Comparison of ENCODE assay signal across 21 mouse cellular contexts in the genomic region with DNA sequence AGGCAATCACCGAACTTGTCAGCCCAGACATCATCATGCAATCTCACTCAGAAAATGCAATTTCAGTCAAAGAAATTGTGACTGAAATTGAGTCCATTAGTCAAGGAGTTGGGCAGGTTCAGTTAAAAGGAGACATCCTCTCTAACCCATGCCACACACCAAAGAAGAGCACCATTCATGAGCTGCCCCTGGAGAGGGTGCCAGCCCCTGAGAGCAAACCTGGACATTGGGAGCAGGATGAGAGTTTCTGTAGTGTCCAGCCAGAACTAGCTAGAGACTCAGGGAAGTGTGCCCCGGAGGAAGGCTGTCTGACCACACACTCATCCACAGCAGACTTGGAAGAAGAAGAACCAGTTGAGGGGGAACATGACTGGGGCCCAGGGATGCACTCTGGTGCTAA. TPM values are rescaled to one million over a fixed set of nuclear protein-coding genes. Genes with fewer than 3 reads are reported as not detected.
"Had no signal": no experiment of that assay in that cellular context is flagged by ENCODE, and none has a peak within 500 bp of the region (broad histone marks: within the 10 kb centered on the region; RNA-seq: fewer than 3 reads in every experiment).

No protein-coding gene starts in this region.

- H3K4me1 ChIP-seq: liver, embryonic 13.5 days; liver, embryonic 15.5 days; midbrain, embryonic 13.5 days; midbrain, embryonic 15.5 days; neural tube, embryonic 12.5 days; stomach, embryonic 15.5 days had no signal

- H3K27me3 ChIP-seq: liver, embryonic 13.5 days; liver, embryonic 15.5 days; lung, embryonic 15.5 days; megakaryocyte, embryonic 14.5 days; midbrain, embryonic 13.5 days; midbrain, embryonic 15.5 days; neural tube, embryonic 12.5 days; stomach, embryonic 15.5 days had no signal

- H3K9me3 ChIP-seq: liver, embryonic 13.5 days; liver, embryonic 15.5 days; lung, embryonic 15.5 days; megakaryocyte, embryonic 14.5 days; midbrain, embryonic 13.5 days; midbrain, embryonic 15.5 days; neural tube, embryonic 12.5 days; stomach, embryonic 15.5 days had no signal

- ATAC-seq: liver, postnatal 0 days; lung, postnatal 0 days; midbrain, embryonic 13.5 days; midbrain, embryonic 15.5 days had no signal

- H3K4me2 ChIP-seq: liver, embryonic 13.5 days; liver, embryonic 15.5 days; lung, embryonic 15.5 days; midbrain, embryonic 11.5 days; midbrain, embryonic 13.5 days; midbrain, embryonic 15.5 days; neural tube, embryonic 12.5 days; stomach, embryonic 15.5 days had no signal

- H3K9ac ChIP-seq: liver, embryonic 13.5 days; liver, embryonic 15.5 days; liver, postnatal 0 days; lung, embryonic 15.5 days; midbrain, embryonic 13.5 days; midbrain, embryonic 15.5 days; neural tube, embryonic 12.5 days; stomach, embryonic 15.5 days had no signal

- H3K27ac ChIP-seq: liver, embryonic 13.5 days; liver, embryonic 15.5 days; lung, embryonic 15.5 days; macrophage; midbrain, embryonic 13.5 days; midbrain, embryonic 15.5 days; neural tube, embryonic 12.5 days; stomach, embryonic 15.5 days; stomach, postnatal 0 days had no signal

- H3K4me3 ChIP-seq: liver, embryonic 13.5 days; liver, embryonic 15.5 days; lung, embryonic 15.5 days; megakaryocyte, embryonic 14.5 days; midbrain, embryonic 13.5 days; midbrain, embryonic 15.5 days; neural tube, embryonic 12.5 days; stomach, embryonic 15.5 days had no signal

- DNase-seq: liver, embryonic 13.5 days; liver, postnatal 0 days; lung, postnatal 14 days; lung, postnatal 36 days; thymus, adult 2 months; thymus, postnatal 25 days; thymus, postnatal 4 days had no signal

RNA-seq across cellular contexts. Expression of a gene that starts 8.8 kb away (rescaled TPM):
- total RNA-seq: megakaryocyte progenitor cell, adult 5-6 weeks had no signal
- polyA plus RNA-seq: macrophage; midbrain, embryonic 11.5 days; midbrain, embryonic 13.5 days had no signal

RNA-seq across cellular contexts. Expression of a gene that starts 36.1 kb away (rescaled TPM):
- total RNA-seq: monocyte, adult 5-6 weeks; neutrophil, adult 5-6 weeks had no signal
